24 mouse cellular contexts compared by ENCODE assay signal in genomic region chr2:34187366-34187765, GRCm38 (mm10).
"Had no signal": no experiment of that assay in that cellular context is flagged by ENCODE, and none has a peak within 500 bp of the region (broad histone marks: within the 10 kb centered on the region; RNA-seq: fewer than 3 reads in every experiment).

No protein-coding gene starts in this region.

- H3K36me3 ChIP-seq: heart, embryonic 10.5 days; hindbrain, embryonic 15.5 days; kidney, embryonic 15.5 days had no signal

- H3K27me3 ChIP-seq: heart, embryonic 12.5 days; hindbrain, embryonic 13.5 days; hindbrain, embryonic 15.5 days; kidney, embryonic 15.5 days; limb, embryonic 13.5 days; limb, embryonic 15.5 days had no signal

- H3K4me2 ChIP-seq: heart, embryonic 12.5 days; hindbrain, embryonic 13.5 days; hindbrain, embryonic 15.5 days; kidney, embryonic 15.5 days; limb, embryonic 13.5 days; limb, embryonic 15.5 days had no signal

- DNase-seq: forebrain, postnatal 0 days; gastrocnemius, postnatal 14 days; gastrocnemius, postnatal 36 days; heart, adult 18-20 months; heart, postnatal 14 days; heart, postnatal 36 days; kidney, adult 11 months; kidney, adult 2 months; kidney, adult 9 months; kidney, postnatal 14 days; kidney, postnatal 36 days; layer of hippocampus, adult 9-11 months; layer of hippocampus, postnatal 36 days; left cerebral cortex, postnatal 4 days had no signal

- H3K9ac ChIP-seq: forebrain, postnatal 0 days; heart, embryonic 12.5 days; hindbrain, embryonic 13.5 days; hindbrain, embryonic 15.5 days; kidney, embryonic 15.5 days; limb, embryonic 13.5 days; limb, embryonic 15.5 days had no signal

- H3K4me1 ChIP-seq: heart, embryonic 10.5 days; heart, embryonic 12.5 days; kidney, embryonic 15.5 days had no signal

- H3K9me3 ChIP-seq: heart, embryonic 10.5 days; heart, embryonic 12.5 days; hindbrain, embryonic 13.5 days; hindbrain, embryonic 15.5 days; kidney, embryonic 15.5 days; limb, embryonic 13.5 days; limb, embryonic 15.5 days had no signal

- ATAC-seq: forebrain, postnatal 0 days; hindbrain, postnatal 0 days; intestine, embryonic 16.5 days had no signal

- H3K4me3 ChIP-seq: heart, embryonic 10.5 days; heart, embryonic 12.5 days; hindbrain, embryonic 13.5 days; hindbrain, embryonic 15.5 days; kidney, embryonic 15.5 days; limb, embryonic 13.5 days; limb, embryonic 15.5 days had no signal

- H3K27ac ChIP-seq: heart, embryonic 10.5 days; hindbrain, embryonic 13.5 days; hindbrain, embryonic 15.5 days; hindbrain, postnatal 0 days; kidney, embryonic 15.5 days; kidney, postnatal 0 days; limb, embryonic 13.5 days; limb, embryonic 15.5 days had no signal
